Mouse (Mus musculus) limb, embryonic 15.5 days (tissue): Measurements from ENCODE around the gene Cblb. TPM values are rescaled to one million over a fixed set of nuclear protein-coding genes. Genes with fewer than 3 reads are reported as not detected.

Experiments used
- ATAC-seq: fragments of 200-750 bp; cut with Nextera tagmentation; 2 replicates; pipeline ENCODE4 v1.8.0; 2017; ENCODE audit warnings: low read depth, moderate TSS enrichment; ENCODE audit not compliant: insufficient number of reproducible peaks, low FRiP score, low TSS enrichment
- H3K27ac ChIP-seq: fragments of 300-500 bp; sonication (generic); 2 replicates; pipeline ENCODE4 v1.5.1; 2015; ENCODE audit warnings: moderate library complexity, mild to moderate bottlenecking, inconsistent platforms
- H3K27me3 ChIP-seq: fragments of 300-500 bp; sonication (generic); 2 replicates; pipeline ENCODE4 v1.6.1; 2015; ENCODE audit warnings: inconsistent platforms
- H3K36me3 ChIP-seq: fragments of 300-500 bp; sonication (generic); 2 replicates; pipeline ENCODE4 v1.6.1; 2015; ENCODE audit warnings: inconsistent platforms
- H3K4me1 ChIP-seq: fragments of 300-500 bp; sonication (generic); 2 replicates; pipeline ENCODE4 v1.6.1; 2015; ENCODE audit warnings: inconsistent platforms
- H3K4me2 ChIP-seq: fragments of 300-500 bp; sonication (generic); 2 replicates; pipeline ENCODE4 v1.6.1; 2015; ENCODE audit warnings: mild to moderate bottlenecking, inconsistent platforms
- H3K4me3 ChIP-seq: fragments of 300-500 bp; sonication (generic); 2 replicates; pipeline ENCODE4 v1.5.1; 2015; ENCODE audit warnings: mild to moderate bottlenecking, inconsistent platforms
- H3K9ac ChIP-seq: fragments of 300-500 bp; sonication (generic); 2 replicates; pipeline ENCODE4 v1.6.1; 2015; ENCODE audit warnings: inconsistent platforms
- H3K9me3 ChIP-seq: fragments of 300-500 bp; sonication (generic); 2 replicates; pipeline ENCODE4 v1.6.1; 2016; ENCODE audit warnings: inconsistent platforms
- WGBS: fragments of 180-500 bp; shearing (Covaris S2); methylation state at CpG from one replicate; pipeline ENCODE4 v1.1.7; 2015; 5-methylcytosine and 5-hydroxymethylcytosine counted together
- polyA plus RNA-seq: library from polyadenylated mRNA; unstranded; fragments of >200 nt; fragmentation: Nextera tagmentation; extraction: Ambion mirVana; gene quantifications from 2 replicates; pipeline ENCODE4 v1.2.1, GENCODE M21; 2015

Cblb gene
- polyA plus RNA-seq = 14.8 and 15.2 TPM in 2 replicates

- H3K27ac ChIP-seq = peak within 1 kb of the TSS; percentile 98
- H3K36me3 ChIP-seq = peaks cover 10% of the 10 kb centered on the region
- under 1% methylated on average over 38 of the region's 38 CpGs for WGBS
- H3K4me2 ChIP-seq = peak within 1 kb of the TSS; percentile 45
- peak within 1 kb of the TSS; percentile 85 for H3K4me3 ChIP-seq
- H3K4me1 ChIP-seq = peaks cover 17% of the 10 kb centered on the region
- ATAC-seq = peak; percentile 99
- H3K27me3 ChIP-seq = no peaks in the 10 kb centered on the region
- H3K9ac ChIP-seq = peak within 1 kb of the TSS; percentile 83
- H3K9me3 ChIP-seq = no peaks in the 10 kb centered on the region
Measured at GRCm38 (mm10) chr16:52031091-52031689, at the start of gene Cblb. Cblb (plus strand) TSS chr16:52031225.

- no peaks in the 10 kb centered on the region for H3K4me1 ChIP-seq
- WGBS = 57% methylated on average over 8 of the region's 8 CpGs
- no peak overlapping the region for H3K4me3 ChIP-seq
- no peaks in the 10 kb centered on the region for H3K27me3 ChIP-seq
- no peaks in the 10 kb centered on the region for H3K36me3 ChIP-seq
- H3K4me2 ChIP-seq = no peak overlapping the region
- no peak overlapping the region for H3K27ac ChIP-seq
- H3K9ac ChIP-seq = no peak overlapping the region
- H3K9me3 ChIP-seq = no peaks in the 10 kb centered on the region
- no peak for ATAC-seq
Measured at GRCm38 (mm10) chr16:51985436-51985835, 45.6 kb upstream of the Cblb start.

GRCm38 (mm10) chr16:51986207-51986606, 44.8 kb upstream of the Cblb start:
- WGBS = 72% methylated on average over 3 of the region's 3 CpGs
- H3K4me3 ChIP-seq = no peak overlapping the region
- no peak for ATAC-seq
- no peaks in the 10 kb centered on the region for H3K27me3 ChIP-seq
- H3K4me2 ChIP-seq = no peak overlapping the region
- no peaks in the 10 kb centered on the region for H3K4me1 ChIP-seq
- no peak overlapping the region for H3K9ac ChIP-seq
- no peak overlapping the region for H3K27ac ChIP-seq
- no peaks in the 10 kb centered on the region for H3K9me3 ChIP-seq
- H3K36me3 ChIP-seq = no peaks in the 10 kb centered on the region

GRCm38 (mm10) chr16:51987085-51987620, 43.9 kb upstream of the Cblb start:
- H3K9me3 ChIP-seq = no peaks in the 10 kb centered on the region
- H3K36me3 ChIP-seq = no peaks in the 10 kb centered on the region
- no peaks in the 10 kb centered on the region for H3K27me3 ChIP-seq
- no peak for ATAC-seq
- no peak overlapping the region for H3K27ac ChIP-seq
- no peak overlapping the region for H3K9ac ChIP-seq
- H3K4me1 ChIP-seq = no peaks in the 10 kb centered on the region
- H3K4me2 ChIP-seq = no peak overlapping the region
- 51% methylated on average over 4 of the region's 4 CpGs for WGBS
- H3K4me3 ChIP-seq = no peak overlapping the region

GRCm38 (mm10) chr16:51988027-51988426, 43.0 kb upstream of the Cblb start:
- Histone ChIP-seq H3K27me3 (no peaks in the 10 kb centered on the region), H3K4me1 (no peaks in the 10 kb centered on the region), H3K27ac (no peak overlapping the region), H3K9me3 (no peaks in the 10 kb centered on the region), H3K36me3 (no peaks in the 10 kb centered on the region), H3K4me3 (no peak overlapping the region), H3K4me2 (no peak overlapping the region), H3K9ac (no peak overlapping the region)
- ATAC-seq = no peak

GRCm38 (mm10) chr16:51989259-51989658, 41.8 kb upstream of the Cblb start:
- Histone ChIP-seq H3K9me3 (no peaks in the 10 kb centered on the region), H3K27ac (no peak overlapping the region), H3K4me1 (no peaks in the 10 kb centered on the region), H3K4me2 (no peak overlapping the region), H3K27me3 (no peaks in the 10 kb centered on the region), H3K9ac (no peak overlapping the region), H3K36me3 (no peaks in the 10 kb centered on the region), H3K4me3 (no peak overlapping the region)
- no peak for ATAC-seq
- whole genome bisulfite sequencing = 34% methylated on average over 3 of the region's 3 CpGs

GRCm38 (mm10) chr16:52000043-52000442, 31.0 kb upstream of the Cblb start:
- H3K4me2 ChIP-seq = no peak overlapping the region
- no peak overlapping the region for H3K4me3 ChIP-seq
- 88% methylated on average over 3 of the region's 3 CpGs for WGBS
- no peaks in the 10 kb centered on the region for H3K4me1 ChIP-seq
- no peak for ATAC-seq
- H3K36me3 ChIP-seq = no peaks in the 10 kb centered on the region
- no peak overlapping the region for H3K9ac ChIP-seq
- H3K27me3 ChIP-seq = no peaks in the 10 kb centered on the region
- H3K9me3 ChIP-seq = no peaks in the 10 kb centered on the region
- H3K27ac ChIP-seq = no peak overlapping the region

GRCm38 (mm10) chr16:52000801-52001200, 30.2 kb upstream of the Cblb start:
- Histone ChIP-seq H3K4me1 (no peaks in the 10 kb centered on the region), H3K4me2 (no peak overlapping the region), H3K4me3 (no peak overlapping the region), H3K36me3 (no peaks in the 10 kb centered on the region), H3K9ac (no peak overlapping the region), H3K27ac (no peak overlapping the region), H3K9me3 (no peaks in the 10 kb centered on the region), H3K27me3 (no peaks in the 10 kb centered on the region)
- ATAC-seq = no peak

GRCm38 (mm10) chr16:52007006-52007405, 24.0 kb upstream of the Cblb start:
- no peak overlapping the region for H3K4me3 ChIP-seq
- H3K9me3 ChIP-seq = no peaks in the 10 kb centered on the region
- no peaks in the 10 kb centered on the region for H3K27me3 ChIP-seq
- H3K36me3 ChIP-seq = no peaks in the 10 kb centered on the region
- H3K27ac ChIP-seq = no peak overlapping the region
- no peak for ATAC-seq
- H3K9ac ChIP-seq = no peak overlapping the region
- 71% methylated on average over 3 of the region's 3 CpGs for WGBS
- no peak overlapping the region for H3K4me2 ChIP-seq
- no peaks in the 10 kb centered on the region for H3K4me1 ChIP-seq

GRCm38 (mm10) chr16:52008471-52008870, 22.6 kb upstream of the Cblb start:
- WGBS = 22% methylated on average over 2 of the region's 2 CpGs
- no peak for ATAC-seq
- Histone ChIP-seq H3K9me3 (no peaks in the 10 kb centered on the region), H3K27me3 (no peaks in the 10 kb centered on the region), H3K36me3 (no peaks in the 10 kb centered on the region), H3K4me2 (no peak overlapping the region), H3K4me3 (no peak overlapping the region), H3K27ac (no peak overlapping the region), H3K4me1 (no peaks in the 10 kb centered on the region), H3K9ac (no peak overlapping the region)

GRCm38 (mm10) chr16:52009421-52009820, 21.6 kb upstream of the Cblb start:
- WGBS = 75% methylated on average over 6 of the region's 6 CpGs
- H3K9me3 ChIP-seq = no peaks in the 10 kb centered on the region
- no peaks in the 10 kb centered on the region for H3K4me1 ChIP-seq

GRCm38 (mm10) chr16:52012984-52013383, 18.0 kb upstream of the Cblb start:
- no peaks in the 10 kb centered on the region for H3K27me3 ChIP-seq
- no peaks in the 10 kb centered on the region for H3K9me3 ChIP-seq
- H3K9ac ChIP-seq = no peak overlapping the region
- ATAC-seq = no peak
- no peak overlapping the region for H3K4me2 ChIP-seq
- WGBS = 76% methylated on average over 3 of the region's 3 CpGs
- H3K36me3 ChIP-seq = no peaks in the 10 kb centered on the region
- no peak overlapping the region for H3K4me3 ChIP-seq
- H3K27ac ChIP-seq = no peak overlapping the region
- H3K4me1 ChIP-seq = no peaks in the 10 kb centered on the region

More at GRCm38 (mm10) chr16:52009421-52009820, 21.6 kb upstream of the Cblb start:
- H3K27me3 ChIP-seq = no peaks in the 10 kb centered on the region
- H3K27ac ChIP-seq = no peak overlapping the region
- no peak for ATAC-seq
- H3K4me3 ChIP-seq = no peak overlapping the region
- H3K36me3 ChIP-seq = no peaks in the 10 kb centered on the region
- no peak overlapping the region for H3K4me2 ChIP-seq
- H3K9ac ChIP-seq = no peak overlapping the region

GRCm38 (mm10) chr16:52013812-52014211, 17.2 kb upstream of the Cblb start:
- Histone ChIP-seq H3K4me1 (no peaks in the 10 kb centered on the region), H3K9me3 (no peaks in the 10 kb centered on the region), H3K27ac (no peak overlapping the region), H3K27me3 (no peaks in the 10 kb centered on the region), H3K9ac (no peak overlapping the region), H3K4me2 (no peak overlapping the region), H3K36me3 (no peaks in the 10 kb centered on the region), H3K4me3 (no peak overlapping the region)
- 92% methylated on average over 2 of the region's 2 CpGs for WGBS
- no peak for ATAC-seq
